Mouse (Mus musculus): Measurements from ENCODE around the gene Gbx2. TPM values are rescaled to one million over a fixed set of nuclear protein-coding genes. Genes with fewer than 3 reads are reported as not detected.

Gbx2 gene
- total RNA-seq, 2 experiments from 2014 or later, result 1.6 TPM; not detected in 1

Other genes with a start within 250 kb of the Gbx2 start
- not detected in 2 replicates for gene Asb18, start 83.5 kb upstream of the Gbx2 start, total RNA-seq (2014; fragmentation: Nextera tagmentation)
- gene Asb18, start 83.5 kb upstream of the Gbx2 start, total RNA-seq (2017), result not detected in 2 replicates
- gene Iqca, start 222.2 kb upstream of the Gbx2 start, total RNA-seq (2014; fragmentation: Nextera tagmentation), result not detected in 2 replicates
- not detected in 2 replicates for gene Iqca, start 222.2 kb upstream of the Gbx2 start, total RNA-seq (2017)